Mouse (Mus musculus) liver, adult 2 months (tissue): Measurements from ENCODE around the gene Robo1. TPM values are rescaled to one million over a fixed set of nuclear protein-coding genes. Genes with fewer than 3 reads are reported as not detected.

Experiments
- DNase-seq: peaks from one replicate; pipeline ENCODE4 v3.0.0-alpha.2; 2011; ENCODE audit warnings: low read depth, low spot score; ENCODE audit errors: extremely low read depth
- H3K27ac ChIP-seq: fragments of 200-500 bp; replicated peaks from 2 replicates; pipeline ENCODE4 v1.5.1; 2012; ENCODE audit warnings: low read depth, mild to moderate bottlenecking, control low read depth, inconsistent platforms, low read length; ENCODE audit not compliant: insufficient read depth
- H3K27me3 ChIP-seq: fragments of 200-500 bp; 2 replicates; pipeline ENCODE4 v1.6.1; 2012; ENCODE audit warnings: mild to moderate bottlenecking, moderate library complexity, low read length, inconsistent platforms; ENCODE audit not compliant: control insufficient read depth, insufficient read depth
- H3K36me3 ChIP-seq: fragments of 200-500 bp; 2 replicates; pipeline ENCODE4 v1.6.1; 2012; ENCODE audit warnings: low read length, inconsistent platforms; ENCODE audit not compliant: control insufficient read depth, insufficient read depth
- H3K4me1 ChIP-seq: fragments of 200-500 bp; 2 replicates; pipeline ENCODE4 v1.6.1; 2011; ENCODE audit warnings: low read length; ENCODE audit not compliant: control insufficient read depth, insufficient read depth
- H3K4me3 ChIP-seq: fragments of 200-500 bp; 2 replicates; pipeline ENCODE4 v1.5.1; 2011; ENCODE audit warnings: low read depth, mild to moderate bottlenecking, control low read depth, low read length, moderate library complexity; ENCODE audit not compliant: insufficient read depth
- H3K79me2 ChIP-seq: fragments of 200-500 bp; 2 replicates; pipeline ENCODE4 v1.6.1; 2012; ENCODE audit warnings: inconsistent platforms, mild to moderate bottlenecking, low read length, moderate library complexity; ENCODE audit not compliant: control insufficient read depth, insufficient read depth
- H3K9ac ChIP-seq: fragments of 200-500 bp; 2 replicates; pipeline ENCODE4 v1.6.1; 2012; ENCODE audit warnings: low read depth, mild to moderate bottlenecking, control low read depth, inconsistent platforms, low read length
- CTCF ChIP-seq: fragments of 200-500 bp; IDR thresholded peaks from 2 replicates; pipeline ENCODE4 v1.5.1; 2011; ENCODE audit warnings: low read depth, low read length, control low read depth
- POLR2A ChIP-seq: fragments of 200-500 bp; IDR thresholded peaks from 2 replicates; pipeline ENCODE4 v1.6.1; 2011; ENCODE audit warnings: low read length, control low read depth; ENCODE audit not compliant: insufficient read depth; ENCODE audit errors: extremely low read depth
- WGBS: fragments of 180-500 bp; shearing (Covaris S2); methylation state at CpG from one replicate; pipeline ENCODE4 v1.1.7; 2018; 5-methylcytosine and 5-hydroxymethylcytosine counted together
- polyA plus RNA-seq: library from polyadenylated mRNA; depleted of rRNA; stranded (reverse); fragments of >200 nt; gene quantifications from 2 replicates; pipeline ENCODE4 v1.2.3, GENCODE M21; 2012
- total RNA-seq: library from RNA; depleted of rRNA; stranded (reverse); fragments of >200 nt; gene quantifications from 2 replicates; pipeline ENCODE4 v1.2.3, GENCODE M21; 2014

Gene Robo1
- total and polyA plus RNA-seq, 2 experiments = 4.5 to 6.4 TPM

DNA sequence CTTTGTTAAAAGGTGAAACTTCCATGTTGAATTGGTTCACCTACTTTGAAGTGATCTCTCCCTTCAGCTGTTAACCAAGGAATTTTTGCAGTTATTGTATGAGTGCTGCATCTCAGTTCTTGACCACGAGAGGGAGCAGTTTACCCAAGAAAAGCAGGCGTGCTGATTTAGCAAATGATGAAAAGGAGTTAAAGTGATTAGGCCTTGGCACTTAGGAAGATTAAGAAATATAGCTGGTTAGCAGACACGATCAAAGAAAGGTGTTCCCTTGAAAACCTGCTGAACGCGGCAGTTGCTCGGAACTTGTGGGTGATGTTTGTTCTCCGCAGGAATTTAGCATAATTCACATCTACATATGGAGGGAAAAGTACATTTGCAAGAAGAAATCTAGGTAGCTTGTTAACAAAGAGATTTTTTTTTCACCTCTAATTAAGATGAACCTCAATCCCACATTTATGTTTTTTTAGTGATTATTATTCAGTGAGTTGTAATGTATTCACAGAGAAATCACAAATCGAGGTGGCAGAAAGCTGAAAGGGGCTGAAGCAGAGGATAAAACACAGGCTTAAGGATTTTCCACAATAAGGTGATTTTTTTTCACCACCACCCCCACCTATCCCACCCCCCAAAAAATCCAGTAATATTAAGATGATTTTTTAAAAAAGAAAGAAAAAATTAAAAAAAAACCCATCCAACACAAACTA is 687.3 kb downstream of the Robo1 start:
- H3K36me3 ChIP-seq = no peaks in the 10 kb centered on the region
- H3K4me1 ChIP-seq = no peaks in the 10 kb centered on the region
- H3K4me3 ChIP-seq = no peak overlapping the region
- WGBS = 52% methylated on average over 8 of the region's 8 CpGs
- no peak overlapping the region for H3K9ac ChIP-seq
- DNase-seq = peak; percentile 7
- TF ChIP-seq CTCF (peak; percentile 39), POLR2A (no peak)
- no peaks in the 10 kb centered on the region for H3K79me2 ChIP-seq
- H3K27me3 ChIP-seq = no peaks in the 10 kb centered on the region
- no peak overlapping the region for H3K27ac ChIP-seq

DNA sequence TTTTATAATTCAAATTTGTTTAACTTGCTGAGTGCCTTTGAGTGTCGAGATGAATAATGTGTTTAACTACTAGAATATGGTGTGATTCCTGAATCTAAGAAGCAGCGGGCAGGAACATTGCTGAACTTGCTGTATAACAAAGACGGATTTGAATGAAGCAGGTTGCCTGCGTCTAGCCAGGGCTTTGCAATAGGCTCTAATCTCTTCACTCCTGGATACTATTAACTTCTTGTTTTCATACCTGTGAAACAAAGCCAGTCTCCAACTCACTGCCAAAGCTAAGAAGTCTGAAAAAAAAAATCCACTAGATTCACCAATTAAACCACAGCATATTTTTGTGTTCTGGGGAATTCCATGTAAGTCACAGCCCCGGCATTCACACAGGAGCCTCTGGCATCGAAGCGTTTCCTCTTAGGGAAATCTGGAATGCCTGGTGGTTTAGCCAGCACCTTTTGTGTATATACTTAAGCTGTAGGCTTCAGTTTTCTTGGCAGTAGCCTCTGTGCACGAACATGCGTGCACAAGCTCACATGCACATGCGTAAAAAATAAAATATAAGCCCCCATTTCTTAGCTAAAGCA is 687.9 kb downstream of the Robo1 start:
- Histone ChIP-seq H3K4me3 (no peak overlapping the region), H3K27me3 (no peaks in the 10 kb centered on the region), H3K9ac (no peak overlapping the region), H3K79me2 (no peaks in the 10 kb centered on the region), H3K36me3 (no peaks in the 10 kb centered on the region), H3K4me1 (no peaks in the 10 kb centered on the region), H3K27ac (no peak overlapping the region)
- DNase-seq = no peak
- 89% methylated on average over 10 of the region's 10 CpGs for WGBS
- TF ChIP-seq POLR2A (no peak), CTCF (no peak)

DNA sequence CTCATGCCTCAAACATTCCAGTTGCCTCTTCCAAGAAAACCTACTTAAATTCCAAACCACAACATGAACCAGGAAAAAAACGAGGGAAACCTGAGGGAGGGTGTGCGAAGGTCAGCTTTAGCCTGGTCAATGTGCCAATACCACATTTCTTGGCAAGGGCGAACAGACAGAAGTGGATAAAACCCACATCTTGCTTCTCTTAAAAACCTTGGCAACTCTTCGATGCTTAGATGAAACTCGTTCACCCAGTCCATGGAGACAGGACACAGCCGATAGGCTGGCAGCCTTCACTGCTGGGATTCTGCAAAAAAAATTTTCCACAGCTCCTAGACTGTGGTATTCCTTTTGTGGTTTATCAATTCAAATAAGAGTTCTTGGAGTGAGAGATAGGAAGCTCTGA is 690.6 kb downstream of the Robo1 start:
- no peak for TF ChIP-seq POLR2A
- no peak for TF ChIP-seq CTCF
- H3K27ac ChIP-seq = no peak overlapping the region
- DNase-seq = no peak
- WGBS = 73% methylated on average over 6 of the region's 6 CpGs
- no peaks in the 10 kb centered on the region for H3K79me2 ChIP-seq
- H3K27me3 ChIP-seq = no peaks in the 10 kb centered on the region
- H3K9ac ChIP-seq = no peak overlapping the region
- H3K36me3 ChIP-seq = no peaks in the 10 kb centered on the region; the same call in 1 of the 2 replicates
- no peak overlapping the region for H3K4me3 ChIP-seq
- no peaks in the 10 kb centered on the region for H3K4me1 ChIP-seq

DNA sequence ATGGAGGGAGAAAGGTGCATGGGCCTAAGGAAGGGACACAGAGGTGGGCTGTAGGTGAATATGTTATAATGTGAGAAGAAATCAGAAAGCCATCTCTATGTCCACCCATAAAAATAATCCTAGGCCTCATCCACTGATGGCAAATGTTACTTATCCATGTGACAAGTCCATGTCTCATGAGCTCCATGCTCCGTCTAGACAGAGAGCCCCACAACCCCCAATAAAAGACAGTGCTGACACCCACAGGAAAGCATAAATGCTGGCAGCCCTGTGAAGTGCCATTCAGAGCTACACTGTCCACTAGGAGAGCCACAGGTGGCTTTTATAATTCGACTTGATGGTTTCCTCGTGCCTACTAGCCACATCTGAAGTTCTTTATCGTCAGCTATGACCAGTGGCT is 694.6 kb downstream of the Robo1 start:
- no peak overlapping the region for H3K9ac ChIP-seq
- WGBS = 94% methylated on average over 4 of the region's 4 CpGs
- H3K27me3 ChIP-seq = no peaks in the 10 kb centered on the region
- no peak overlapping the region for H3K27ac ChIP-seq
- TF ChIP-seq CTCF = no peak
- TF ChIP-seq POLR2A = no peak
- no peaks in the 10 kb centered on the region; the same call in 1 of the 2 replicates for H3K36me3 ChIP-seq
- DNase-seq = no peak
- no peaks in the 10 kb centered on the region for H3K79me2 ChIP-seq
- no peaks in the 10 kb centered on the region for H3K4me1 ChIP-seq
- no peak overlapping the region for H3K4me3 ChIP-seq

DNA sequence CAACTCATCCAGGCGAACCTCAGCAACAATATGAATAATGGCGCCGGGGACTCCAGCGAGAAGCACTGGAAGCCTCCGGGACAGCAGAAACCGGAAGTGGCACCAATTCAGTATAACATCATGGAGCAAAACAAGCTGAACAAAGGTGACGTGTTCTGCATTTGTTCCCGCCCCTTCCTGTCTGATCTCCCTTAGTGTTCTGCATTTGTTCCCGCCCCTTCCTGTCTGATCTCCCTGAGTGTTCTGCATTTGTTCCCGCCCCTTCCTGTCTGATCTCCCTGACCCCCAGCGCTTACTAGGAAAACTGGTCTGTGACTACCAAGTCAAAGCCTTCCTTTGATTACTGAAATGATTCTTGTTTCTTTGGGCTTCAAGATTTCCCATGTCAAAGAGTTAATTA is 696.5 kb downstream of the Robo1 start:
- 97% methylated on average over 11 of the region's 11 CpGs for WGBS

DNA sequence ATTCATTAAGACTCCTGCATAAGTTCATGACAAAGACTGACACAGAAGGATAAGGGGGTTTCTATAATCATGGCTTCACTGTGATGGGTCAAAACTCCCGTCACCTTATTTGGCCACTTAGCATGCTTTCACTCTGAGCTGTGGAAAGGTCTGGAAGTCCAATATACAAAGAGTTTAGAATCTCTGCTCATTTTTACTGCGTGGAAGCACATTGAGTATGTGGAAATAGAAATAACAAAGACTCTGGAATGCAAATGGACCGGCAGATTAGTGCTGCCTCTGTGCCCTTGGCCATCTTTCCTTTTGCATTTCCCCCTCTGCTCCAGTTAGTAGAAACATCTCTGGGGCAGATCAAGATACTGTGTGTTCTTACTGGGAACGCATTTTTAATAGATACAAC is 697.7 kb downstream of the Robo1 start:
- no peak overlapping the region for H3K27ac ChIP-seq
- WGBS = 90% methylated on average over 4 of the region's 4 CpGs
- DNase-seq = no peak
- no peak overlapping the region for H3K9ac ChIP-seq
- H3K79me2 ChIP-seq = no peaks in the 10 kb centered on the region
- H3K4me3 ChIP-seq = no peak overlapping the region
- H3K36me3 ChIP-seq = no peaks in the 10 kb centered on the region; the same call in 1 of the 2 replicates
- H3K4me1 ChIP-seq = no peaks in the 10 kb centered on the region
- no peaks in the 10 kb centered on the region for H3K27me3 ChIP-seq
- TF ChIP-seq POLR2A = no peak
- TF ChIP-seq CTCF = no peak

More for the DNA sequence above, 696.5 kb downstream of the Robo1 start:
- DNase-seq = no peak
- Histone ChIP-seq H3K36me3 (no peaks in the 10 kb centered on the region; the same call in 1 of the 2 replicates), H3K27ac (no peak overlapping the region), H3K27me3 (no peaks in the 10 kb centered on the region), H3K4me3 (no peak overlapping the region), H3K4me1 (no peaks in the 10 kb centered on the region), H3K79me2 (no peaks in the 10 kb centered on the region), H3K9ac (no peak overlapping the region)
- TF ChIP-seq CTCF = no peak
- no peak for TF ChIP-seq POLR2A
